Mouse (Mus musculus) forebrain, embryonic 16.5 days (tissue): ENCODE results near the gene Tti1. TPM values are rescaled to one million over a fixed set of nuclear protein-coding genes. Genes with fewer than 3 reads are reported as not detected.
A peak's percentile ranks its signal among the peaks of the same experiment; 100 is the strongest.

Experiments used
- ATAC-seq: fragments of 200-750 bp; cut with Nextera tagmentation; 2 replicates; pipeline ENCODE4 v1.8.0; 2017; ENCODE audit warnings: mild to moderate bottlenecking, moderate library complexity
- H3K27ac ChIP-seq: fragments of 300-500 bp; sonication (generic); 2 replicates; pipeline ENCODE4 v1.5.1; 2014; ENCODE audit warnings: low read length, control low read depth
- H3K27me3 ChIP-seq: fragments of 300-500 bp; sonication (generic); replicated peaks from 2 replicates; pipeline ENCODE4 v1.6.1; 2014; ENCODE audit warnings: low read length; ENCODE audit not compliant: control insufficient read depth, insufficient read depth
- H3K36me3 ChIP-seq: fragments of 300-500 bp; sonication (generic); 2 replicates; pipeline ENCODE4 v1.6.1; 2014; ENCODE audit not compliant: control insufficient read depth, insufficient read depth
- H3K4me1 ChIP-seq: fragments of 300-500 bp; sonication (generic); replicated peaks from 2 replicates; pipeline ENCODE4 v1.6.1; 2014; ENCODE audit warnings: low read length; ENCODE audit not compliant: control insufficient read depth, insufficient read depth
- H3K4me2 ChIP-seq: fragments of 300-500 bp; sonication (generic); 2 replicates; pipeline ENCODE4 v1.6.1; 2014; ENCODE audit warnings: mild to moderate bottlenecking, low read length, control low read depth
- H3K4me3 ChIP-seq: fragments of 300-500 bp; sonication (generic); replicated peaks from 2 replicates; pipeline ENCODE4 v1.5.1; 2014; ENCODE audit warnings: mild to moderate bottlenecking, low read length, control low read depth
- H3K9ac ChIP-seq: fragments of 300-500 bp; sonication (generic); replicated peaks from 2 replicates; pipeline ENCODE4 v1.6.1; 2014; ENCODE audit warnings: low read depth, low read length, control low read depth
- H3K9me3 ChIP-seq: fragments of 300-500 bp; sonication (generic); 2 replicates; pipeline ENCODE4 v1.6.1; 2016; ENCODE audit warnings: low read length; ENCODE audit not compliant: control insufficient read depth
- WGBS: fragments of 180-500 bp; shearing (Covaris S2); extraction: QIAGEN DNeasy Blood & Tissue Kit; methylation state at CpG from one replicate; pipeline ENCODE4 v1.1.7; 2014; 5-methylcytosine and 5-hydroxymethylcytosine counted together
- polyA plus RNA-seq: library from polyadenylated mRNA; unstranded; fragments of >200 nt; fragmentation: Nextera tagmentation; extraction: Ambion mirVana; gene quantifications from 2 replicates; pipeline ENCODE4 v1.2.1, GENCODE M21; 2015

The Tti1 gene
- polyA plus RNA-seq, 1 experiment from 2014 or later, result 22.1 TPM

GRCm38 (mm10) chr2:158027855-158028353, 329 bp downstream of the Tti1 start:
- Histone ChIP-seq H3K27me3 (no peaks in the 10 kb centered on the region), H3K4me1 (peaks cover 36% of the 10 kb centered on the region), H3K4me3 (peak overlapping the region; percentile 72), H3K9me3 (no peaks in the 10 kb centered on the region), H3K27ac (peak overlapping the region; percentile 88), H3K9ac (peak overlapping the region; percentile 80), H3K4me2 (peak overlapping the region; percentile 74), H3K36me3 (no peaks in the 10 kb centered on the region)
- WGBS, result under 1% methylated on average over 16 of the region's 16 CpGs
- ATAC-seq, result no peak

DNA sequence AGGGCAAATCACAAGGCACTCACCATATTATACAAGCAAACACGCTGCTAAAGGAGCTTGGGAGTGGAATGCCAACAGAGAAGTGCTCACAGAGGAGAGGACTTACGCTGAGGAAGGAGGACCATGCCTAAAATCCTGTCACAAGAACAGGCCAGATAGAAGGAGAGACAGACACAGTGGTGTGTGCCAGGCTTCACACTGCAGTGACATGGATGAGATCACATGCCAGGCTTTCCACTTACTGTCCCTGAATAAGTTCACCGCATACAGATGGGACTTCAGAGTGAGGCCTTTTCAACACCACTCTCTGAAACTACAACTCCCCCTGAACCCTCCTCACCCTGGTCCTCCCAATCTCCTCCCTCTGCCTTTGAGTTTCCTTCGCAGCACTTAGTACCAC, 10.9 kb downstream of the Tti1 start:
- Histone ChIP-seq H3K4me3 (no peak overlapping the region), H3K9ac (no peak overlapping the region), H3K4me1 (no peaks in the 10 kb centered on the region), H3K9me3 (no peaks in the 10 kb centered on the region), H3K27me3 (no peaks in the 10 kb centered on the region), H3K4me2 (no peak overlapping the region), H3K27ac (no peak overlapping the region), H3K36me3 (no peaks in the 10 kb centered on the region)
- no peak for ATAC-seq
- 85% methylated on average over 4 of the region's 4 CpGs for WGBS

GRCm38 (mm10) chr2:158012608-158013007, 15.6 kb downstream of the Tti1 start:
- no peaks in the 10 kb centered on the region for H3K9me3 ChIP-seq
- no peaks in the 10 kb centered on the region for H3K27me3 ChIP-seq
- H3K36me3 ChIP-seq, result peaks cover 3% of the 10 kb centered on the region; the same call in 1 of the 2 replicates
- H3K27ac ChIP-seq, result no peak overlapping the region
- H3K9ac ChIP-seq, result no peak overlapping the region
- no peak overlapping the region for H3K4me3 ChIP-seq
- no peak for ATAC-seq
- 85% methylated on average over 3 of the region's 3 CpGs for WGBS
- no peak overlapping the region for H3K4me2 ChIP-seq
- no peaks in the 10 kb centered on the region for H3K4me1 ChIP-seq

DNA sequence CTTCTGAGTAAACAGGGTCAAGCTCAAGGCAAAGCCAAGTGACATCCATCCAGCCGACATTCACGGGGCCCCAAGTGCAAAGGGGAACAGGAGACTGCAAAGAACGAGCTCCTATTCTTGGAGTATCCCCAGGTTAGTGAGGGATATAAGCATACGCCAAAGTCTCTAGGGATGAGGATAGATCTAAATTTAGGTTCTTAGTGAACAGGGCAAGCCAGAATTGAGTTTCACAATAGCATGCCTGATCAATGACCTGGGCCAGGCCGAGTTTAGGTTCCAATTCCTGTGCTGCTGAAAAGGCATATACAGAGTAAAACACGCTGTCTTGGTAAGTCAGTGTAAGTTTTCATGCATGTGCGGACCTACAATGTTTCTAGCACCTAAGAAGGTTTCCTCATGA, 18.9 kb downstream of the Tti1 start:
- no peak for ATAC-seq
- Histone ChIP-seq H3K4me3 (no peak overlapping the region), H3K36me3 (peaks cover 10% of the 10 kb centered on the region; the same call in 1 of the 2 replicates), H3K4me2 (no peak overlapping the region), H3K9me3 (no peaks in the 10 kb centered on the region), H3K27ac (no peak overlapping the region), H3K27me3 (no peaks in the 10 kb centered on the region), H3K4me1 (no peaks in the 10 kb centered on the region), H3K9ac (no peak overlapping the region)
- WGBS, result 91% methylated on average over 7 of the region's 7 CpGs

DNA sequence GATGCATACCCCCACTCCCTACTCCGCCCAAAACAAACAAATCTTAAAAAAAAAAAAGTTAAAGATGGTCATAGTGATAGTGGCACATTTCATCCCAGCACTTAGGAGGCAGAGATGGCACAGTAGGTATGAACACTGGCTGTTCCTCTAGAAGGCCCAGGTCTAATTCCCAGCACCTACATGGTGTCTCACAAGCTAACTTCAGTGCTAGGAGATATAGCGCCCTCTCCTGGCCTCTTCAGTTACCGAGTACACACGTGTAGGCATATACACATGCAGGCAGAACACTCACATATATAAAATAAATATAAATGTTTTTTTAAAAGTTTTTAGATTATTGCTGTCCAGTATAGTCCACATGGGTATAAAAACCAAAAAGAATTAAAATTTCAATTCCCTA, 22.6 kb downstream of the Tti1 start:
- WGBS, result 97% methylated on average over 4 of the region's 4 CpGs

DNA sequence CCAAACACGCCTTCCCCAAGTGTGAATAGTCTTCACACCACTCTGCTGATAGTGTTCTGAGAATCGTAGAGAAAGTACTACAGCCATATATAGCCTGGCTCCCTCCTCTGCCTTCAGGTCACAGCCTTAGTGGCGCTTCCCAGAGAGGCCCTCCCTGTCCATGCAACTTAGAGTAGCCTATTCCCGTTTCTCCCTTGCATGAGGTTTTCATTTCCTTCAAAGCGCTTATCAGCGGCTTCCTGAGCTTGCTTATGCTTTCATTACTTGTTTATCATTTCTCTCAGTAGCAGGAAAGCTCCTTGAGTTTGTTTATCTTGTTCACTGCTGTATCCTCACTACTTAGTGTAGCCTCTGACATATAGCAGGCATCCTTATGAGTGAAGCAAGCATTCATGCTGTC, 23.6 kb downstream of the Tti1 start:
- H3K36me3 ChIP-seq, result peaks cover 10% of the 10 kb centered on the region; the same call in 1 of the 2 replicates
- no peaks in the 10 kb centered on the region for H3K4me1 ChIP-seq
- H3K9ac ChIP-seq, result no peak overlapping the region
- no peak for ATAC-seq
- H3K4me3 ChIP-seq, result no peak overlapping the region
- H3K9me3 ChIP-seq, result no peaks in the 10 kb centered on the region
- no peak overlapping the region for H3K27ac ChIP-seq
- H3K27me3 ChIP-seq, result no peaks in the 10 kb centered on the region
- WGBS, result 92% methylated on average over 6 of the region's 6 CpGs
- no peak overlapping the region for H3K4me2 ChIP-seq

More for the DNA sequence above, 22.6 kb downstream of the Tti1 start:
- H3K9me3 ChIP-seq, result no peaks in the 10 kb centered on the region
- H3K36me3 ChIP-seq, result peaks cover 10% of the 10 kb centered on the region; the same call in 1 of the 2 replicates
- no peaks in the 10 kb centered on the region for H3K4me1 ChIP-seq
- H3K27ac ChIP-seq, result no peak overlapping the region
- H3K4me2 ChIP-seq, result no peak overlapping the region
- H3K27me3 ChIP-seq, result no peaks in the 10 kb centered on the region
- no peak for ATAC-seq
- H3K9ac ChIP-seq, result no peak overlapping the region
- H3K4me3 ChIP-seq, result no peak overlapping the region

GRCm38 (mm10) chr2:157998817-157999216, 29.4 kb downstream of the Tti1 start:
- Histone ChIP-seq H3K4me2 (no peak overlapping the region), H3K9me3 (no peaks in the 10 kb centered on the region), H3K36me3 (peaks cover 7% of the 10 kb centered on the region; the same call in 1 of the 2 replicates), H3K4me1 (no peaks in the 10 kb centered on the region), H3K27ac (no peak overlapping the region), H3K4me3 (no peak overlapping the region), H3K9ac (no peak overlapping the region), H3K27me3 (no peaks in the 10 kb centered on the region)
- WGBS, result 71% methylated on average over 3 of the region's 3 CpGs
- ATAC-seq, result no peak

GRCm38 (mm10) chr2:157992501-157992900, 35.7 kb downstream of the Tti1 start:
- H3K36me3 ChIP-seq, result peaks cover 7% of the 10 kb centered on the region; the same call in 1 of the 2 replicates
- no peak overlapping the region for H3K27ac ChIP-seq
- no peaks in the 10 kb centered on the region for H3K9me3 ChIP-seq
- no peaks in the 10 kb centered on the region for H3K27me3 ChIP-seq
- H3K4me1 ChIP-seq, result peaks cover 10% of the 10 kb centered on the region
- H3K9ac ChIP-seq, result no peak overlapping the region
- ATAC-seq, result no peak
- no peak overlapping the region for H3K4me2 ChIP-seq
- H3K4me3 ChIP-seq, result no peak overlapping the region
- WGBS, result 95% methylated on average over 4 of the region's 4 CpGs

GRCm38 (mm10) chr2:157991026-157991425, 37.2 kb downstream of the Tti1 start:
- Histone ChIP-seq H3K9ac (no peak overlapping the region), H3K4me2 (no peak overlapping the region), H3K27me3 (no peaks in the 10 kb centered on the region), H3K4me1 (peaks cover 23% of the 10 kb centered on the region), H3K9me3 (no peaks in the 10 kb centered on the region), H3K36me3 (peaks cover 7% of the 10 kb centered on the region; the same call in 1 of the 2 replicates), H3K27ac (no peak overlapping the region), H3K4me3 (no peak overlapping the region)
- WGBS, result 73% methylated on average over 6 of the region's 6 CpGs
- ATAC-seq, result no peak

- Histone ChIP-seq H3K9ac (no peak overlapping the region), H3K36me3 (0 out of 2 replicates have a peak, but pooled peaks cover 2% of the 10 kb centered on the region), H3K9me3 (no peaks in the 10 kb centered on the region), H3K4me3 (no peak overlapping the region), H3K27me3 (no peaks in the 10 kb centered on the region), H3K4me1 (peaks cover 34% of the 10 kb centered on the region), H3K27ac (no peak overlapping the region), H3K4me2 (no peak overlapping the region)
- 94% methylated on average over 2 of the region's 2 CpGs for WGBS
- ATAC-seq, result no peak
Observed at GRCm38 (mm10) chr2:157989946-157990345, 38.3 kb downstream of the Tti1 start.
